Mouse (Mus musculus): ENCODE data around the gene Maff.

GRCm38 (mm10) chr15:79377681-79378080, 31.3 kb downstream of the Maff start:
- peak; percentile 17; the same call in 1 of the 2 replicates for TF ChIP-seq CTCF (IDR thresholded peaks at IDR 0.05; ENCODE audit: borderline replicate concordance, insufficient read depth, low read depth, low read length)
- TF ChIP-seq POLR2A (IDR thresholded peaks at IDR 0.05; ENCODE audit: borderline replicate concordance, insufficient read depth, low read length), result no peak

All from cerebellum, adult 2 months (tissue).